Mouse (Mus musculus) intestine, embryonic 15.5 days (tissue): Measurements from ENCODE around the gene Lin7a. TPM values are rescaled to one million over a fixed set of nuclear protein-coding genes. Genes with fewer than 3 reads are reported as not detected.

Experiments
- ATAC-seq: fragments of 200-750 bp; cut with Nextera tagmentation; 2 replicates; pipeline ENCODE4 v1.8.0; 2017; ENCODE audit warnings: moderate TSS enrichment, moderate library complexity
- H3K27ac ChIP-seq: fragments of 300-500 bp; sonication (generic); 2 replicates; pipeline ENCODE4 v1.5.1; 2015; ENCODE audit warnings: mild to moderate bottlenecking, inconsistent platforms
- H3K27me3 ChIP-seq: fragments of 300-500 bp; sonication (generic); replicated peaks from 2 replicates; pipeline ENCODE4 v1.6.1; 2015; ENCODE audit warnings: inconsistent platforms
- H3K36me3 ChIP-seq: fragments of 300-500 bp; sonication (generic); 2 replicates; pipeline ENCODE4 v1.6.1; 2015; ENCODE audit warnings: inconsistent platforms
- H3K4me1 ChIP-seq: fragments of 300-500 bp; sonication (generic); replicated peaks from 2 replicates; pipeline ENCODE4 v1.6.1; 2015; ENCODE audit warnings: inconsistent platforms
- H3K4me2 ChIP-seq: fragments of 300-500 bp; sonication (generic); replicated peaks from 2 replicates; pipeline ENCODE4 v1.6.1; 2015; ENCODE audit warnings: mild to moderate bottlenecking, inconsistent platforms
- H3K4me3 ChIP-seq: fragments of 300-500 bp; sonication (generic); replicated peaks from 2 replicates; pipeline ENCODE4 v1.5.1; 2015; ENCODE audit warnings: inconsistent platforms
- H3K9ac ChIP-seq: fragments of 300-500 bp; sonication (generic); 2 replicates; pipeline ENCODE4 v1.6.1; 2015; ENCODE audit warnings: inconsistent platforms
- H3K9me3 ChIP-seq: fragments of 300-500 bp; sonication (generic); 2 replicates; pipeline ENCODE4 v1.6.1; 2016; ENCODE audit warnings: inconsistent platforms
- WGBS: fragments of 180-500 bp; shearing (Covaris S2); methylation state at CpG from one replicate; pipeline ENCODE4 v1.1.7; 2015; 5-methylcytosine and 5-hydroxymethylcytosine counted together
- polyA plus RNA-seq: library from polyadenylated mRNA; unstranded; fragments of >200 nt; fragmentation: Nextera tagmentation; extraction: Ambion mirVana; gene quantifications from 2 replicates; pipeline ENCODE4 v1.2.1, GENCODE M21; 2015

The Lin7a gene
- 4.5 and 4.7 TPM in 2 replicates for polyA plus RNA-seq

DNA sequence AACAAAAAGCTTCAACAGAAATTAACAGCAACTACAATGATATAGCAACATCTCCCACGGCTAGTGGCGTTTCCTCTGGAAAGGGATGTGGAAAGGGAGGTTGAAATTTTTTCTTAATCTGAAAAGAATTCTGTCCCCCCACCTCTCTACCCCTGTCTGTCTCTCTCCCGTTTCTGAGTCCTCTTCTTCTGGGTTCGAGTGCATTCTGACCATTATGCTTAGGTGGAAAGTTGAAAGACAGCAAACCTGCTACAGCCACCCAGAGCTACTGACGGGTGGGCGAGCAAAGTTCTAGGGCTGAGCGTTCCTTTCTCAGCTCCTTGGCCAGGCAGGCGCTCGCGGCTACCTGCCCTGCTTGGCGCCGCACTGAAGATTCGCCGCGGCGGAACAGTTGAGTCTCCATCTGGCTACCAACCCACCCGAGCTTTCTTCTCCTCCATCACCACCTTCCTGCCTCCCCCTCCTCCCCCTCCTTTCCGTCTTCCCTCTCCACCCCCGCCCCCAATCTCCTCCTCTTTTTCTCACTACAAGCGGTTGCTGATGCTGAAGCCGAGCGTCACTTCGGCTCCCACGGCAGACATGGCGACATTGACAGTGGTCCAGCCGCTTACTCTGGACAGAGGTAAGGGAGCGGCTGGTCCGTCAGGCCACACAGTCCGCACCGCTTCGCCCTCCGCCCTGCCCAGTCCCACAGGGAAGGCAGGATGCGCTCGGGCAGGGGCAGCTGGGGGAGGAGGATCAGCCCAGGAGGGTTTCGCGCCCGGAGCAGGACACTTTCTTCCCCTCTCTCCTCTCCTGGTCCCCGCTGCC, at the start of gene Lin7a:
Gene Lin7a, plus strand, starts transcription at position 366 of the 810 bp plus-strand sequence.
- no peaks in the 10 kb centered on the region for H3K4me1 ChIP-seq
- WGBS = 1% methylated on average over 38 of the region's 38 CpGs
- peak within 1 kb of the TSS; percentile 36; the same call in 1 of the 2 replicates for H3K27ac ChIP-seq

DNA sequence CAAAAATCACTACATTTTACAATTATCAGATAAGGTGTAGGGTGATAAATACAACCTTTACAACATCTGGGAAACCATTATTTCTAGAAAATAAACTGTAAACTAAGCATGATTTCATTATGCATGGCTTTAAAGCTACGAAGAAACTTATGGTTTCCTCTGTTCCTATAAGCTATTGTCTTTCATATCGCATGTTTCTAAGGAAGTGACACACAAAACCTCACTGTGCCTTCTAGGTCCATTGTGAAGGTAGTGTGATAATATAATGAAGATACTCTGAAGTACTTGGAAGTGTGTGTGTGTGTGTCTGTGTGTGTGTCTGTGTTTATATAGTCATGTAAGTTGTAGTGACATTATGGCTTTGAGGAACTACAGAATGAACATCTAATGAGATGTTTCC, 49.8 kb upstream of the Lin7a start:
- Histone ChIP-seq H3K36me3 (no peaks in the 10 kb centered on the region), H3K9me3 (no peaks in the 10 kb centered on the region), H3K9ac (no peak overlapping the region), H3K27me3 (no peaks in the 10 kb centered on the region), H3K4me1 (no peaks in the 10 kb centered on the region), H3K4me2 (no peak overlapping the region), H3K27ac (no peak overlapping the region), H3K4me3 (no peak overlapping the region)
- ATAC-seq = no peak
- 92% methylated on average over 2 of the region's 2 CpGs for WGBS

More for the DNA sequence above, at the start of gene Lin7a:
- H3K4me3 ChIP-seq = peak within 1 kb of the TSS; percentile 66
- H3K36me3 ChIP-seq = no peaks in the 10 kb centered on the region
- H3K9me3 ChIP-seq = no peaks in the 10 kb centered on the region
- H3K4me2 ChIP-seq = peak within 1 kb of the TSS; percentile 99
- peak; percentile 50 for ATAC-seq
- peak within 1 kb of the TSS; percentile 58 for H3K9ac ChIP-seq
- H3K27me3 ChIP-seq = 0 out of 2 replicates have a peak, but pooled peaks cover 3% of the 10 kb centered on the region

DNA sequence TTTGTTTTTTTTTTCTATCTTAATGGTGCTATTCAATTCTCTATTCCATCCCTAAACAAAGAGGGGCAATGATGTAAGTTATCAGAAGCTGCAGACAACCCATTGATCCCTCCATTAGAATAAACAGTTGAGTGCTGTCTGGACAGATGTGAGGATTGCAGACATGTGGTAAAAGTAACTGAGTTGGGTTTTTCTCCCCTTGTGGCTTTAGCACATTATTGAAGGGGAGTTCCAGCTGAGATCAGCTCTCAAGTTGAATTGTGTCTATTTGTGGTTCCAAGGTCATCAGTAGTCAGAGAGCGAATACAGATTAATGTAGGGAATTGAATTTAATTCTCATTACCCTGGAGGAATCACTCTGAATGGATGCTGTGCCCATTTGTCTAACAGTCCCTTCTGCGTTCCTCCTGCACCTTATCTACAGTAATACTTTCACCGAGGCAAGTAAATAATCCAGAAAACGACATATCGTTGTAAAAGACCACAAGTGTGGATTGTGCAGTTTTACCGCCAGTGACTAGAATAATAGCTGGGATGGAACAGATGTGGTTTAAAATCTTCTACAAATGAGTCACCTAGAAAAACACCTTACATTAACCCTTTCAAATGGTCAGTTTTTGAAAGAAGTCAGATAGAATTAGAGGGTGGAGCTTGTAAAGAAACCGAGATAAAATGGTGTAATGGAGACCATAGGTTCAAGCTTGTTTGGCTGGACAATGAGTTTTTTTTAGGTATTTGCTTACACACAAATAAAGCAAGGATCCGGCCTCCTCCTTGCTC, 48.9 kb upstream of the Lin7a start:
- H3K27ac ChIP-seq = no peak overlapping the region
- 75% methylated on average over 8 of the region's 8 CpGs for WGBS
- H3K9ac ChIP-seq = no peak overlapping the region
- H3K4me3 ChIP-seq = no peak overlapping the region
- no peaks in the 10 kb centered on the region for H3K27me3 ChIP-seq
- no peaks in the 10 kb centered on the region for H3K9me3 ChIP-seq
- ATAC-seq = no peak
- no peaks in the 10 kb centered on the region for H3K36me3 ChIP-seq
- no peaks in the 10 kb centered on the region for H3K4me1 ChIP-seq
- H3K4me2 ChIP-seq = no peak overlapping the region

DNA sequence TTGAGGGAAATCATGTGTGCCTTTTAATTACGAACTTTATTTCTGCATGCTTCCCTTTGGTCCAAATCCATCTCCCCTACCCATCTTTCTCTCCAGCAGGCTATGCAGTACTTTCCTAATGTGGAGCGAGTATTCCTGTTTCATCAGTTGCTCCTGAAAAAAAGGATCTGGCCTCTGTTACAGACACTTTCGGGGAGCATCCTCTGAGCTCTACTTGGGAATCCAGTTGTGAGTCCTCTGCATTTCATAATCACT, 48.4 kb upstream of the Lin7a start:
- Histone ChIP-seq H3K4me1 (no peaks in the 10 kb centered on the region), H3K4me2 (no peak overlapping the region), H3K36me3 (no peaks in the 10 kb centered on the region), H3K9ac (no peak overlapping the region), H3K9me3 (no peaks in the 10 kb centered on the region), H3K27ac (no peak overlapping the region), H3K27me3 (no peaks in the 10 kb centered on the region), H3K4me3 (no peak overlapping the region)
- ATAC-seq = no peak
- 90% methylated on average over 3 of the region's 3 CpGs for WGBS

DNA sequence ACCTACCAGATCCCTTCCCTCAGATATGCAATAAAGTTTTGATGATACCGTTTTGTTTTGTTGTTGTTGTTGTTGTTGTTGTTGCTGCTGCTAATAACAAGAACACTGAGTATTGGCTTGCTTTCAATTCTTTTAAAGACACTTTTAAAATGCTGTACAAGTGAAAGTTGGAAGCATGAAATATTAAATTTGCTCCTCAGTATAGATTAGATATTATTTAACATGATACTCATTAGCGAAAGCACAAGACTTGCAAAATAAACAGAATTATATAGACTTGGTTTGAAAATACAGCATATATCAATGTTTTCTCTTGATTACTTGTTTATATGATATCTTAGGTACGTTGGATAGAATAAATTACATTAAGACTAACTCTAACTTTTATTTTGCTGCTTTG, 47.7 kb upstream of the Lin7a start:
- Histone ChIP-seq H3K9me3 (no peaks in the 10 kb centered on the region), H3K4me3 (no peak overlapping the region)
- WGBS = 85% methylated on average over 3 of the region's 3 CpGs

DNA sequence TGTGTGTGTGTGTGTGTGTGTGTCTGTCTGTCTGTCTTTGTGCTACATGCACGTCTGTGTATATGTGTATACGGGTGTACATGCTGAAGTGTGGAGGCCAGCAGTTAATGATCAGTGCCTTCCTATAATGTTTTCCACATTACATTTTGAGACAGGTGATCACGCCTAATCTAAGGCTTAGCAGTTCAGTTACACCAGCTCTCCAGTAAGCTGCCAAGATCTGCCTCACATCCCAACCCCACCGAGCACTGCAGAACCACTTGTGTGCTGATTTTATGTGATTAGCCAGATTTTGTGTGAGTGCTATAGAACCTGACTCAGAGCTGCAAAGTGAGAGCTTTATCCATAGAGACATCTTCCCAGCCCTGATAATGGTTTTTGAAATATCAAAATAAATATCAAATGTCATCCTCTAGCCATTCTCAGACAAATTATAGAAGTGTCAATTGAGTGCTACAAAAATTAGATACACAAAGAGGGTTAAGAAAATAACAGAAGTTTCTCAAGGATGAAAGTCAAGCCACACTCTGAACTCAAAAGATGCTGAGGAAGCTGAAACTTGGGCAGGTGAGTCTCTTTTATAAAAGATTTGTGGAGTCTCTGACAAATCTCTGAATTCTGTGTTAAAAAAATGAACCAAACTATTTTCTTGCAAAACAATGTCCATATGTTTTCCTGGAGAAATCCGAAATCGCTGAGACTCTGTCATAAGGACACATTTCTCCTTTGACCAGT, 46.7 kb upstream of the Lin7a start:
- Histone ChIP-seq H3K27me3 (no peaks in the 10 kb centered on the region), H3K4me2 (no peak overlapping the region), H3K36me3 (no peaks in the 10 kb centered on the region), H3K27ac (no peak overlapping the region), H3K4me1 (no peaks in the 10 kb centered on the region), H3K9ac (no peak overlapping the region), H3K4me3 (no peak overlapping the region), H3K9me3 (no peaks in the 10 kb centered on the region)
- WGBS = 89% methylated on average over 6 of the region's 6 CpGs
- ATAC-seq = no peak

More for the DNA sequence above, 47.7 kb upstream of the Lin7a start:
- H3K4me1 ChIP-seq = no peaks in the 10 kb centered on the region
- no peaks in the 10 kb centered on the region for H3K36me3 ChIP-seq
- H3K9ac ChIP-seq = no peak overlapping the region
- ATAC-seq = no peak
- no peaks in the 10 kb centered on the region for H3K27me3 ChIP-seq
- no peak overlapping the region for H3K4me2 ChIP-seq
- H3K27ac ChIP-seq = no peak overlapping the region

DNA sequence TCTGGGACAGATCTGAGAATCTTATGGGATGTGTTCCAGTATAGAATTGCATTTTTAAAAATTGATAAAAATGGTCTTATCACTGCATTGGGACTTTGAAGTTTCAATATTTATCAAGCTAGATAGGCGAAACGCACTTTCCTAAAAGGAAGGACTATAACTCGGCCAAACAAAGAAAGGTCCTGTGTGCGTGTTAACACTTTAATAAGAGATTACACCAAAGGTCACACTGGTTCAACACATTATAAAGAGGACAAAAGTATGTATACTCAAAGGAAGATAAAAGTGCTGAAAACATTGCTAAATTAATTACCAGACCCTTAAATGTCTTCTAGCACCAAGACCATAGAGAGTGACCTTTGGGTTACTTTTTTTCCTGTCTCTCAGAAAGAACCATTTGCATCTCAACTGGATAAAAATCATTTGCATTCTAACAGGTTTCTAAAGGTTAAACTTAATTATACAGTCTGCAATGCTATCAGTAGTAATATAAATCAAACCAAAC, 46.1 kb upstream of the Lin7a start:
- Histone ChIP-seq H3K9ac (no peak overlapping the region), H3K27ac (no peak overlapping the region), H3K9me3 (no peaks in the 10 kb centered on the region), H3K27me3 (no peaks in the 10 kb centered on the region), H3K4me1 (no peaks in the 10 kb centered on the region), H3K4me2 (no peak overlapping the region), H3K36me3 (no peaks in the 10 kb centered on the region), H3K4me3 (no peak overlapping the region)
- WGBS = 80% methylated on average over 4 of the region's 4 CpGs
- ATAC-seq = no peak

DNA sequence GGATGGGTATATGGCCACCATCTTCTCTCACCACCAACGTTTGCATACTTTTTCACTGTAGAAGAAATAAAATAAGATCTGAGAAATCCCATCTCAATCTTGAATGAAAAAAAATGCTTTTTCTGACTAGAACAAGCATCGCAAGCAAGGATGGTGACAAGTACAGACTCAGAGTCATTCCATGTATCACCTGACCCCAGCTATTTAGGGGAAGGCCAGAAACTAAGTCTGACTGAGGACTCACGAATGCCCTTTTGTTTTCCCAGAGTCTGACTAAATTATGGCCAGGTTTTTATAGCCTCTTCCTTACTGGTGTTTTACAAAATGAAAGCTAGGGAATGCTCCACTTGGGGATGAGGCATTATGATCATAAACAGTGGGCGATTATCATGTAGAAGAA, 45.6 kb upstream of the Lin7a start:
- Histone ChIP-seq H3K9me3 (no peaks in the 10 kb centered on the region), H3K27ac (no peak overlapping the region), H3K9ac (no peak overlapping the region), H3K4me3 (no peak overlapping the region), H3K36me3 (no peaks in the 10 kb centered on the region), H3K4me2 (no peak overlapping the region), H3K27me3 (no peaks in the 10 kb centered on the region), H3K4me1 (no peaks in the 10 kb centered on the region)
- no peak for ATAC-seq
- WGBS = 80% methylated on average over 4 of the region's 4 CpGs

DNA sequence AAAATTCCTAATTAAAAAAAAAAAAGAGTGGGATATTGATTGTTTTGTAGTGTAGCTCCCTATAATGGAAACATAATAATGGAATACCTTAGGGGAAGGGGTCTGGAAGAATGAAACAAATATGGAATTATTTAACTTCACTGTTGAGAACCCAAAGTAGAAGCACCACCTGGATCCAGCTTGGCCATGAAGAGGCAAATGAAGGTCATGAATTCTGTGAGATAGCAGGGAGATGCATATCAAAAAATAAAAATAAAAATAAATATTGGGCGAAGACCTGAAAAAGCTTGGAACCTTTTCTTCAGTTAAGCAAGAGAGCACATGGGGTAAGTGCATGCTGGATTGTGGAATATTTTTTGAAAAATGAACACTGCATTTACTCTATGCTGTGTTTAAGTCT, 43.6 kb upstream of the Lin7a start:
- ATAC-seq = no peak
- H3K4me2 ChIP-seq = no peak overlapping the region
- WGBS = 93% methylated on average over 1 of the region's 1 CpGs

DNA sequence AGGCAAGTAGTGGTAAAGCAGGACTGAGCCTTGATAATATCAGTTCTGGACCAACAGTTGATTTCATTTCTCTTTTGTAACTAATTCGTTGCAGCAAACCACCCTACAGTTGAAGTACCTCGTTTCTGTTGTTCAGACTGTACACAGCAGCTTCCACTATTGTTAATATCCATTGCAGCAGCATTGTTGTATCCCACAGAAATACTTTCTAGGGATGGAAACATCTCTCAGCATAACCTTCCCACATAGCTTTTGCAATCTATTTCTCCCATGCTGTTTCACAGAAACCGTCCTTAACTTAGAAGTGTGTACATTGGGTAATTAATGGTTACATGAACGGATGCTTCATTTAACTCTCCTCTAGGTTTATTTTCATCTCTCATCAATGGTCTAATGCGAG, 42.7 kb upstream of the Lin7a start:
- 73% methylated on average over 5 of the region's 5 CpGs for WGBS
- Histone ChIP-seq H3K9me3 (no peaks in the 10 kb centered on the region), H3K27ac (no peak overlapping the region), H3K4me3 (no peak overlapping the region), H3K9ac (no peak overlapping the region), H3K4me2 (no peak overlapping the region), H3K36me3 (no peaks in the 10 kb centered on the region), H3K4me1 (no peaks in the 10 kb centered on the region), H3K27me3 (no peaks in the 10 kb centered on the region)
- ATAC-seq = no peak

More for the DNA sequence above, 43.6 kb upstream of the Lin7a start:
- Histone ChIP-seq H3K36me3 (no peaks in the 10 kb centered on the region), H3K27me3 (no peaks in the 10 kb centered on the region), H3K9me3 (no peaks in the 10 kb centered on the region), H3K9ac (no peak overlapping the region), H3K27ac (no peak overlapping the region), H3K4me3 (no peak overlapping the region), H3K4me1 (no peaks in the 10 kb centered on the region)

DNA sequence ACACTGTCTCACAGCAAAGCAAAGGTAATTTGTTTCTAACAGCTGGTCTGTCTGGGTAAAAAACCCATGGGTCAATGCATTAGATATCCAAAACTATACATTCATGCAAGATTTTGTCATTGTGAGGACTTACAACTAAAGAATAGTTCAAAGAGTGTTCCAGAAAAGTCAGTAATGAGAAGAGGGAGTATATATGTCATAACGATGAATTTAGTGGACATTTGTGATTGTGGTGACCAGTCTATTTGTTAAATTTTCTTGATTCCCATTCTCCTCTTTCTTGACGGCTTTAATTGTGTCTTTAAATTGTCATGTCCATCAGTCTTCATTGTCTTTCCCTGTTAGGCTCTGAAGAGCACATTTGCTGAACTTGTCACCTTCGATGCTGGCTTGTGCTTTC, 42.1 kb upstream of the Lin7a start:
- ATAC-seq = no peak
- Histone ChIP-seq H3K4me1 (no peaks in the 10 kb centered on the region), H3K4me3 (no peak overlapping the region), H3K36me3 (no peaks in the 10 kb centered on the region), H3K4me2 (no peak overlapping the region), H3K27me3 (no peaks in the 10 kb centered on the region), H3K9ac (no peak overlapping the region), H3K27ac (no peak overlapping the region), H3K9me3 (no peaks in the 10 kb centered on the region)
- 80% methylated on average over 3 of the region's 3 CpGs for WGBS

DNA sequence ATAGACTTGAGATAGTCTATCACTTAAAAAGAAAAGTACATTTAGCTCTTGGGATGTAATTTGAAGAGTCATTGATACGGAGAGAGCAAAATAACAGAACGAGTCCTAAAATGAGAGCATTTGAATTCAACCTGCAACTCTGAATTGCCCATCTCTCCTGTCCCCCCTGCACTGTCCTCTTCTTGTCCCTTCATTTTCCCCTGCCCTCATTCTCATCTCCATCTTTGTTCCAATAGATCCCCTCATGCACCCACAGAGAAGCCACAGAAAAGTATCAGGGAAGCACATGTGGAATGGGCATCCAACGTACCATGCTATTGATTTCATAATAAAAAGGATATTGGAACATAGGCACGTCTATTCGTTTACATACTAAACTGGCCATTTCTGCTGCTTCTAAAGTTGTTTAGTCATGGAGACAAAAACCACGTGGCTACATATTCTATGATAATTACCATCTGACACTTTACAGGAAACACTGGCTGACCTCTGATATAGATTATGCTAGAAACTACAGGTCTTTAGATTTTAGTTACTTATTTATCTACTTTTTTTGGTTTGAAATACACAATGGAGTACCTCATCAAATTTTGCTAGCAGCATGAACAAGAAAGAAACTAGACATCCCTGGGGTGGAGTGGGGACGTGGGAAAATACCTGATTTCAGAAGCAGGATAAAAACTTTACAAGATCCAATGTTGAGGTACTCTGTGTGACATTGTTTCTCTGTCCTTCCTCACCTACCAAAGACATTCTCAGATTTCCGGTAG, 41.2 kb upstream of the Lin7a start:
- no peak for ATAC-seq
- Histone ChIP-seq H3K9ac (no peak overlapping the region), H3K9me3 (no peaks in the 10 kb centered on the region), H3K4me3 (no peak overlapping the region), H3K4me1 (no peaks in the 10 kb centered on the region), H3K36me3 (no peaks in the 10 kb centered on the region), H3K27ac (no peak overlapping the region), H3K4me2 (no peak overlapping the region), H3K27me3 (no peaks in the 10 kb centered on the region)
- 81% methylated on average over 8 of the region's 8 CpGs for WGBS
